Mouse (Mus musculus): ENCODE data around the gene Cacna1d. TPM values are rescaled to one million over a fixed set of nuclear protein-coding genes. Genes with fewer than 3 reads are reported as not detected.

The Cacna1d gene
- polyA plus RNA-seq, 1 experiment from 2014 or later, result 2.3 TPM

DNA sequence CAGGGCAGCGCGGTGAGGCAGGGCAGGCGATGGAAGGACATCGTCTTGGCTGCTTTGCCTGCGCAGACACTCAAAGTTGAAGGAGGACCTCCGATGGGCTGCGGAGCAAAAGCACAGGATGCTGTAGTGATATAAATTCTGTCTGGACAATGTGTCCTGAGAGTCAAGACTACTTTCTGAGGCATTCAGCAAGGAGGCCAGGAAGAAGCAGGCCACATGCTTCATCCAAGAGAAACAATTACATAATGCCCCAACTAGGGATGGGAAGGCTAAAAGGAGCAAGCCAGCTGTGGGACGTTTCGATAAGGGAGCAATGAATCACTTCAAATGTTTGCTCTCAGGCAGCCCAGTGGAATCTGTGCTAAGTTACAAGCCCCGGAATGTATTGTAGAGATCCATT, 446.0 kb downstream of the Cacna1d start:
- Histone ChIP-seq H3K9ac (no peak overlapping the region), H3K27me3 (no peaks in the 10 kb centered on the region)
- 86% methylated on average over 10 of the region's 10 CpGs for WGBS

DNA sequence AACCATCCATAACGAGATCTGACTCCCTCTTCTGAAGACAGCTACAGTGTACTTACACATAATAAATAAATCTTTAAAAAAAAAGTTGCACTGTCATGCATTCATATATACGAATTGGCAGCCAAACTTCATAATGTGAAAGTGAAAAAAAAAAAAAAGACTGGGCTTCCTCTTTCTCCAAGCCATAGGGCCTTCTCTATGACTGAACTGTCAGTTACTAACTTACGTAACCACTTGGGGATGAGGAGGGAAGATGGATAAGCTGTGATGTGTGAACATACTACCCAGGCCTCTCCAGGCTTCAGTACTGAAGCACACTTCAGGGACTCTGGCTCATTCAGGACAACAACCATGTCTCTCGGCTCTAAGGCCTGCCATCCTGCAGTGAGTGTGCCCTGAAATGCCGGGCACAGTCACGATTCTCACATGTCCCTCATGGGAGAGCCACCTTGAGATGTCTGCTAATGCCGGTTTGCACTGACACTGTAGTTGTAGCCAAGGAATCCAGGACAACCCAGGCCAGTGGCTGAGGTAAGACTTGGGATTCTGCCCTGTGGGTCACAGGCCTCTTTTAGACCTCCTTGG, 447.8 kb downstream of the Cacna1d start:
- Histone ChIP-seq H3K36me3 (no peaks in the 10 kb centered on the region), H3K9ac (no peak overlapping the region), H3K4me1 (no peaks in the 10 kb centered on the region), H3K27ac (no peak overlapping the region), H3K4me3 (no peak overlapping the region), H3K9me3 (no peaks in the 10 kb centered on the region), H3K27me3 (no peaks in the 10 kb centered on the region), H3K4me2 (no peak overlapping the region)
- no peak for ATAC-seq (ENCODE audit: insufficient number of reproducible peaks, low FRiP score, low TSS enrichment, low read depth)
- 85% methylated on average over 7 of the region's 7 CpGs for WGBS

More for the DNA sequence above, 446.0 kb downstream of the Cacna1d start:
- ATAC-seq (ENCODE audit: insufficient number of reproducible peaks, low FRiP score, low TSS enrichment, low read depth), result no peak
- no peaks in the 10 kb centered on the region for H3K4me1 ChIP-seq
- no peaks in the 10 kb centered on the region for H3K9me3 ChIP-seq
- H3K4me3 ChIP-seq, result no peak overlapping the region
- no peak overlapping the region for H3K4me2 ChIP-seq
- H3K27ac ChIP-seq, result no peak overlapping the region
- H3K36me3 ChIP-seq, result no peaks in the 10 kb centered on the region

DNA sequence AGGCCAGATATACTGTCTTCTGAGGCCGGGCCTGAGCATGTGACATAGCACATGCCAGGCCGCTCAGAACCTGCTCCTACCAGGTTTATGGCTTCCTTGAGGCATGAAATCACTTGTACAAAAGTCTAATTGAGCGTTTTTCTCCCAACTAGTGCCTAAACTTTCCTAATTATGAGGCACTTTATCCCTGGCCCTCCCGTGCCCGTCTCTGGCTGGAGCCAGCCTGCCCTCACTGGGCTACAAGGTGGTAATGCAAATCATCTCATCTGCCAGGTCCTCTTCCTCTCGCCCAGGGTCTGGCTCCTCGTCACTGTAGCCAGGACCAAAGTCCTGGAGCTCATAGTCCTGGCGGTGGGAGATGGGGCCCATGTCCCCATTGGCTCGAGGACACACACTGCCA, 449.4 kb downstream of the Cacna1d start:
- ATAC-seq (ENCODE audit: insufficient number of reproducible peaks, low FRiP score, low TSS enrichment, low read depth), result no peak
- no peaks in the 10 kb centered on the region for H3K4me1 ChIP-seq
- no peak overlapping the region for H3K4me2 ChIP-seq
- no peaks in the 10 kb centered on the region for H3K36me3 ChIP-seq
- no peaks in the 10 kb centered on the region for H3K9me3 ChIP-seq
- no peak overlapping the region for H3K9ac ChIP-seq
- no peaks in the 10 kb centered on the region for H3K27me3 ChIP-seq
- no peak overlapping the region for H3K27ac ChIP-seq
- H3K4me3 ChIP-seq, result no peak overlapping the region
- 68% methylated on average over 9 of the region's 9 CpGs for WGBS

DNA sequence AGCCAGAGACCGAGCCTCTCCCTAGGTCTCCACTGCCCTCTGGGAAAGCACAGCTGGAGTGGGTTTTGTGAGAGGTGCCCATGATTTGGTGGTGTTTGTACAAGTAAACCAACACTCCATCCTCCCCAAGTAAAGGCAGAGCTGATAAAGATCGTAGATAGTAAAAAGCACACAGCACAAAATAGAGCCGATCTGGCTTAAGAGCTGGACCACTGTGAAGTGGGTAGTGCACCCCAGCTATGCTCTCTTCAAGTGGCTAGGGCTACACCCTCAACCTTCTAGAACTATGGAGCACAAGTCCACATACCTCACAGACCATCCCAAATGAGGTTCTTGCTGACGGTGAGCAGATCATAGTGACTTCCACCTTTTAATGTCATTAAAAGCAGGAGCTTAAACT, 451.8 kb downstream of the Cacna1d start:
- Histone ChIP-seq H3K4me2 (no peak overlapping the region), H3K36me3 (no peaks in the 10 kb centered on the region), H3K27ac (no peak overlapping the region), H3K27me3 (no peaks in the 10 kb centered on the region), H3K4me1 (no peaks in the 10 kb centered on the region), H3K9ac (no peak overlapping the region), H3K4me3 (no peak overlapping the region), H3K9me3 (no peaks in the 10 kb centered on the region)
- 68% methylated on average over 4 of the region's 4 CpGs for WGBS
- ATAC-seq (ENCODE audit: insufficient number of reproducible peaks, low FRiP score, low TSS enrichment, low read depth), result no peak

DNA sequence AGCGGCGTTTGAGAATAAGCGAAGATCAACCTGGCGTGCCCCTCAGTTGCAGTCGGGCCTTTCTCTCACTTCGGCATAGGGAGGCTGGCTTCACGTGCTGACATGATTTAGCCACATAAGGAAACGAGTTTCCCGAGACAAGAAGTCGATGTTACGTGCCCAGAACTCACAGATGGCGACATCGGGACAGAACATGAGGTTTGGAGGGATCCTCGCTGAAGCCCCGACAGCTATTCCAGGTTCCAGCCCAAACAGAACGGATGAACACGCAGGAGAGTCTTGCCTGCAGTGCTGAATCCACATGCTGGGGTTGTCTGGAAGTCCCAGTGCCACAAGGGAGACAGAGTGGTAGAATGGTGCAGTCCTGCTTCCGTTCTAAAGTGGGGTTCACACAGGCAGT, 452.8 kb downstream of the Cacna1d start:
- Histone ChIP-seq H3K4me3 (no peak overlapping the region), H3K9ac (no peak overlapping the region), H3K4me1 (no peaks in the 10 kb centered on the region), H3K27me3 (no peaks in the 10 kb centered on the region), H3K36me3 (no peaks in the 10 kb centered on the region), H3K4me2 (no peak overlapping the region), H3K9me3 (no peaks in the 10 kb centered on the region), H3K27ac (no peak overlapping the region)
- WGBS, result 87% methylated on average over 18 of the region's 18 CpGs
- ATAC-seq (ENCODE audit: insufficient number of reproducible peaks, low FRiP score, low TSS enrichment, low read depth), result no peak

GRCm38 (mm10) chr14:30033405-30033804, 457.9 kb downstream of the Cacna1d start:
- Histone ChIP-seq H3K9ac (no peak overlapping the region), H3K4me3 (no peak overlapping the region), H3K36me3 (no peaks in the 10 kb centered on the region), H3K27me3 (no peaks in the 10 kb centered on the region), H3K4me1 (no peaks in the 10 kb centered on the region), H3K4me2 (no peak overlapping the region), H3K27ac (no peak overlapping the region), H3K9me3 (no peaks in the 10 kb centered on the region)
- 57% methylated on average over 8 of the region's 8 CpGs for WGBS
- ATAC-seq (ENCODE audit: insufficient number of reproducible peaks, low FRiP score, low TSS enrichment, low read depth), result no peak

DNA sequence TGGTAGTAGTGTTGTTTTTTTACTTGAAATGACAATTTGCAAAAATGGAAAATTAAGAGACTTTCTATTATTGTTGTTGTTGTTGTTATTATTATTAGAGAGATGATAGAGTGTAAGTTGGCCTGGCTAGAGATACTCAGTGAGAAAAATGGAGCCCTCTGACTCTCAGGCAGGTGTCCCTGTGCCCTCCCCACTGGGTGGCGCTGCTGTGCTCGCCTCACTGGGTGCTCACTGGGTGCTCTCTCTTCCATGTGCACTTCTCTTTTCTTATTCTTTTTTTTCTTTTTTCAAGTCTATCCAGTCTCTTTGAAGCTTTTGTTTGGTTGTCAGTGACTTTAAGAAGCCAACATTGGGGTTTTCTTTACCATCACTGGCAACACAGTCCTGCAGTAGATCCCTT, 463.9 kb downstream of the Cacna1d start:
- no peak overlapping the region for H3K9ac ChIP-seq
- no peak for ATAC-seq (ENCODE audit: insufficient number of reproducible peaks, low FRiP score, low TSS enrichment, low read depth)
- no peaks in the 10 kb centered on the region for H3K9me3 ChIP-seq
- H3K4me3 ChIP-seq, result no peak overlapping the region
- H3K36me3 ChIP-seq, result no peaks in the 10 kb centered on the region
- H3K27ac ChIP-seq, result no peak overlapping the region
- H3K4me1 ChIP-seq, result no peaks in the 10 kb centered on the region
- H3K4me2 ChIP-seq, result no peak overlapping the region
- no peaks in the 10 kb centered on the region for H3K27me3 ChIP-seq
- 39% methylated on average over 2 of the region's 2 CpGs for WGBS

- H3K27me3 ChIP-seq, result no peaks in the 10 kb centered on the region
- no peak overlapping the region for H3K4me3 ChIP-seq
- no peak overlapping the region for H3K27ac ChIP-seq
- 48% methylated on average over 7 of the region's 7 CpGs for WGBS
- no peaks in the 10 kb centered on the region for H3K4me1 ChIP-seq
- no peaks in the 10 kb centered on the region for H3K9me3 ChIP-seq
- no peaks in the 10 kb centered on the region for H3K36me3 ChIP-seq
- H3K4me2 ChIP-seq, result no peak overlapping the region
- H3K9ac ChIP-seq, result no peak overlapping the region
- no peak for ATAC-seq (ENCODE audit: insufficient number of reproducible peaks, low FRiP score, low TSS enrichment, low read depth)
Measured at GRCm38 (mm10) chr14:30024387-30024786, 466.9 kb downstream of the Cacna1d start.

DNA sequence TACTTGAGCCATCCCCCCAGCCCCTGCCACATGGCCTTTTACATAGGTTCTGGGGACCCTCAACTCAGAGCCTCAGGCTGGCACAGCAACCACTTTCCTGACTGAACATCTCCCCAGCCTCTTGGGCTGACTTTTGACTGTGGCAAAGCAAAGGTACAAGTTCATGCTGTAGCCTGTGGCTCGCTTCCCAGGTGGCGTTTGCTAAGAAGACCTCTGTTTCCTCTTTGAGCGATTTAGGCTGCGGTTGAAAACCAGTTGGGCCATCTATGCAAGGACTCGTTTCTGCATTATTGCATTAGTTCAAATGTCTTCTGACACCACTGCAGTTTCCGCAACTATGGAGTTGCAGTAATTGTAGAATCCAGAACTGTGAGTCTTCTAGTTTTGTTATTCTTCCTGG, 468.8 kb downstream of the Cacna1d start:
- no peaks in the 10 kb centered on the region for H3K9me3 ChIP-seq
- WGBS, result 88% methylated on average over 6 of the region's 6 CpGs

GRCm38 (mm10) chr14:30019792-30020575, 471.3 kb downstream of the Cacna1d start:
- Histone ChIP-seq H3K4me2 (no peak overlapping the region), H3K4me1 (peaks cover 4% of the 10 kb centered on the region; the same call in 1 of the 2 replicates), H3K27me3 (no peaks in the 10 kb centered on the region), H3K27ac (no peak overlapping the region), H3K9ac (no peak overlapping the region), H3K9me3 (no peaks in the 10 kb centered on the region), H3K4me3 (no peak overlapping the region), H3K36me3 (no peaks in the 10 kb centered on the region)
- WGBS, result 37% methylated on average over 9 of the region's 9 CpGs
- ATAC-seq (ENCODE audit: insufficient number of reproducible peaks, low FRiP score, low TSS enrichment, low read depth), result no peak

More for the DNA sequence above, 468.8 kb downstream of the Cacna1d start:
- Histone ChIP-seq H3K4me2 (no peak overlapping the region), H3K36me3 (no peaks in the 10 kb centered on the region), H3K9ac (no peak overlapping the region), H3K27me3 (no peaks in the 10 kb centered on the region), H3K4me3 (no peak overlapping the region), H3K4me1 (0 out of 2 replicates have a peak, but pooled peaks cover 4% of the 10 kb centered on the region), H3K27ac (no peak overlapping the region)
- no peak for ATAC-seq (ENCODE audit: insufficient number of reproducible peaks, low FRiP score, low TSS enrichment, low read depth)

GRCm38 (mm10) chr14:30019375-30019774, 471.9 kb downstream of the Cacna1d start:
- no peak overlapping the region for H3K4me2 ChIP-seq
- H3K4me3 ChIP-seq, result no peak overlapping the region
- no peak overlapping the region for H3K27ac ChIP-seq
- WGBS, result 90% methylated on average over 8 of the region's 8 CpGs
- no peaks in the 10 kb centered on the region for H3K36me3 ChIP-seq
- no peaks in the 10 kb centered on the region for H3K9me3 ChIP-seq
- ATAC-seq (ENCODE audit: insufficient number of reproducible peaks, low FRiP score, low TSS enrichment, low read depth), result no peak
- peaks cover 4% of the 10 kb centered on the region; the same call in 1 of the 2 replicates for H3K4me1 ChIP-seq
- H3K9ac ChIP-seq, result no peak overlapping the region
- no peaks in the 10 kb centered on the region for H3K27me3 ChIP-seq

- H3K4me1 ChIP-seq, result peaks cover 4% of the 10 kb centered on the region; the same call in 1 of the 2 replicates
- no peak overlapping the region for H3K27ac ChIP-seq
- H3K9me3 ChIP-seq, result no peaks in the 10 kb centered on the region
- no peak overlapping the region for H3K4me3 ChIP-seq
- no peak for ATAC-seq (ENCODE audit: insufficient number of reproducible peaks, low FRiP score, low TSS enrichment, low read depth)
- no peaks in the 10 kb centered on the region for H3K27me3 ChIP-seq
- no peak overlapping the region for H3K9ac ChIP-seq
- WGBS, result 90% methylated on average over 6 of the region's 6 CpGs
- no peak overlapping the region for H3K4me2 ChIP-seq
- no peaks in the 10 kb centered on the region for H3K36me3 ChIP-seq
Measured at GRCm38 (mm10) chr14:30018846-30019245, 472.4 kb downstream of the Cacna1d start.
